Mouse (Mus musculus) heart, embryonic 12.5 days (tissue): ENCODE data around the gene Hoxd4. TPM values are rescaled to one million over a fixed set of nuclear protein-coding genes. Genes with fewer than 3 reads are reported as not detected.
A peak's percentile ranks its signal among the peaks of the same experiment; 100 is the strongest.

ENCODE experiments used
- ATAC-seq: fragments of 200-750 bp; cut with Nextera tagmentation; 2 replicates; pipeline ENCODE4 v1.8.0; 2017; ENCODE audit warnings: moderate TSS enrichment, moderate library complexity; ENCODE audit not compliant: insufficient number of reproducible peaks, low FRiP score
- H3K27ac ChIP-seq: fragments of 300-500 bp; sonication (generic); 2 replicates; pipeline ENCODE4 v1.5.1; 2016; ENCODE audit warnings: mild to moderate bottlenecking, moderate library complexity; ENCODE audit not compliant: poor library complexity, severe bottlenecking
- H3K27me3 ChIP-seq: fragments of 300-500 bp; sonication (generic); replicated peaks from 2 replicates; pipeline ENCODE4 v1.6.1; 2016; ENCODE audit warnings: mild to moderate bottlenecking, moderate library complexity
- H3K36me3 ChIP-seq: fragments of 300-500 bp; sonication (generic); 2 replicates; pipeline ENCODE4 v1.6.1; 2016; ENCODE audit warnings: mild to moderate bottlenecking, moderate library complexity
- H3K4me1 ChIP-seq: fragments of 300-500 bp; sonication (generic); replicated peaks from 2 replicates; pipeline ENCODE4 v1.6.1; 2016; ENCODE audit warnings: mild to moderate bottlenecking
- H3K4me2 ChIP-seq: fragments of 300-500 bp; sonication (generic); 2 replicates; pipeline ENCODE4 v1.6.1; 2016; ENCODE audit warnings: mild to moderate bottlenecking, moderate library complexity
- H3K4me3 ChIP-seq: fragments of 300-500 bp; sonication (generic); 2 replicates; pipeline ENCODE4 v1.5.1; 2016; ENCODE audit warnings: mild to moderate bottlenecking
- H3K9ac ChIP-seq: fragments of 300-500 bp; sonication (generic); 2 replicates; pipeline ENCODE4 v1.6.1; 2016; ENCODE audit warnings: mild to moderate bottlenecking, moderate library complexity
- H3K9me3 ChIP-seq: fragments of 300-500 bp; sonication (generic); replicated peaks from 2 replicates; pipeline ENCODE4 v1.6.1; 2016; ENCODE audit warnings: mild to moderate bottlenecking, moderate library complexity
- WGBS: fragments of 180-500 bp; shearing (Covaris S2); methylation state at CpG from one replicate; pipeline ENCODE4 v1.1.7; 2016; 5-methylcytosine and 5-hydroxymethylcytosine counted together
- polyA plus RNA-seq: library from polyadenylated mRNA; unstranded; fragments of >200 nt; fragmentation: Nextera tagmentation; extraction: Ambion mirVana; gene quantifications from 2 replicates; pipeline ENCODE4 v1.2.1, GENCODE M21; 2016

Gene Hoxd4
- polyA plus RNA-seq, 1 experiment from 2014 or later = 0.19 TPM

GRCm38 (mm10) chr2:74734451-74734850 lies 22.7 kb downstream of the Hoxd4 start:
- ATAC-seq = no peak
- Histone ChIP-seq H3K36me3 (no peaks in the 10 kb centered on the region), H3K4me3 (no peak overlapping the region), H3K27ac (no peak overlapping the region), H3K4me1 (peaks cover 9% of the 10 kb centered on the region), H3K9ac (no peak overlapping the region), H3K9me3 (no peaks in the 10 kb centered on the region), H3K27me3 (peaks cover 90% of the 10 kb centered on the region), H3K4me2 (no peak overlapping the region)
- WGBS = 2% methylated on average over 13 of the region's 13 CpGs

GRCm38 (mm10) chr2:74734996-74735811 lies 23.5 kb downstream of the Hoxd4 start:
- Histone ChIP-seq H3K36me3 (no peaks in the 10 kb centered on the region), H3K9ac (no peak overlapping the region), H3K4me2 (0 out of 2 replicates have a peak overlapping the region, but pooled peaks have one; percentile 50), H3K27ac (no peak overlapping the region), H3K4me3 (no peak overlapping the region), H3K4me1 (peaks cover 9% of the 10 kb centered on the region), H3K9me3 (no peaks in the 10 kb centered on the region), H3K27me3 (peaks cover 92% of the 10 kb centered on the region)
- 1% methylated on average over 27 of the region's 27 CpGs for WGBS
- ATAC-seq = no peak

- H3K4me2 ChIP-seq = peak overlapping the region; percentile 50
- ATAC-seq = no peak
- H3K9me3 ChIP-seq = no peaks in the 10 kb centered on the region
- no peak overlapping the region for H3K27ac ChIP-seq
- peaks cover 9% of the 10 kb centered on the region for H3K4me1 ChIP-seq
- H3K27me3 ChIP-seq = peaks cover 92% of the 10 kb centered on the region
- no peak overlapping the region for H3K9ac ChIP-seq
- no peaks in the 10 kb centered on the region for H3K36me3 ChIP-seq
- under 1% methylated on average over 42 of the region's 42 CpGs for WGBS
- H3K4me3 ChIP-seq = peak overlapping the region; percentile 27
Measured at GRCm38 (mm10) chr2:74735851-74736687, 24.3 kb downstream of the Hoxd4 start.

DNA sequence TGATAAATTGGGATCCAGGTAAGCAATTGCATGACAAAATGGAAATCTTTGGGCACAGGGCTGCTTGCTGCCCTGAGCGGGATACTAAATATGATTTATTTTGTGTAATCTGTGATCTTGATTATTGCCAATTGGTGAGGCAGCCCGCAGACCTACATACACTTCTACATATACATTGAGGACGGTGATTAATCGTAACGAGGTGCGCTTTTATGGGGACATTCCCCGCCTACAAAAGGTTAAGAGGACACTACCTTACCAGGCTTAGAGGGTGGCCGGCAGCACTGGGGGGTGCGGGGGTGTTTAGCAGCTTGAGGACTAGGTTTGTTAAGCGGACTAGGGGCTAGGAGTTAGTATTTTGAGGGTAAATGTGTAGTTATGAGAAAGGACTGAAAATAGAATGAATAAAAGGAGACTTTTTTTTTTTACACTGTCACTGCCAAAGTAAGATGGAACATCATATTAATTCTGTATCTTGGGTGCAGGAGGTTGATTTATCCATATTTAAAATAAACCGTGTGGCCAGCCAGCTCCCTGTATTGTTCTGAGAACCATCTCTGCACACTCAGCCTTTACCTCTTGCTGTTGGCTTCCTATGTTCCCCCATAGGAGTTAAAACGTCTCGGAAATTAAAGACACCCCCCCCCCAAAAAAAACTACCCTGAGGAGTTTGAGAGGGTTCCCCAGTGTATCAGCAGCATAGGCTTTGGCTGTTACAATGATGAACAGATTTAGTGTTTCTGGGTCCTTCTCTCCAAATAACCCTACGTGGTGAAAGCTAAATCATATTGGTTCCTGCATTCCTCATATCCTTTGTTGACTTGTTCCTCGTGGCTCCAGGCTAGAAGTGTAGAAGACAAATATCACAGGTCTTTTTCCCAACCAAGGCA lies 25.2 kb downstream of the Hoxd4 start:
- 3% methylated on average over 15 of the region's 15 CpGs for WGBS
- Histone ChIP-seq H3K9me3 (no peaks in the 10 kb centered on the region), H3K4me2 (peak overlapping the region; percentile 50; the same call in 1 of the 2 replicates), H3K9ac (no peak overlapping the region), H3K4me1 (peaks cover 9% of the 10 kb centered on the region), H3K27me3 (peaks cover 93% of the 10 kb centered on the region), H3K36me3 (no peaks in the 10 kb centered on the region), H3K4me3 (peak overlapping the region; percentile 27; the same call in 1 of the 2 replicates), H3K27ac (no peak overlapping the region)
- ATAC-seq = no peak

DNA sequence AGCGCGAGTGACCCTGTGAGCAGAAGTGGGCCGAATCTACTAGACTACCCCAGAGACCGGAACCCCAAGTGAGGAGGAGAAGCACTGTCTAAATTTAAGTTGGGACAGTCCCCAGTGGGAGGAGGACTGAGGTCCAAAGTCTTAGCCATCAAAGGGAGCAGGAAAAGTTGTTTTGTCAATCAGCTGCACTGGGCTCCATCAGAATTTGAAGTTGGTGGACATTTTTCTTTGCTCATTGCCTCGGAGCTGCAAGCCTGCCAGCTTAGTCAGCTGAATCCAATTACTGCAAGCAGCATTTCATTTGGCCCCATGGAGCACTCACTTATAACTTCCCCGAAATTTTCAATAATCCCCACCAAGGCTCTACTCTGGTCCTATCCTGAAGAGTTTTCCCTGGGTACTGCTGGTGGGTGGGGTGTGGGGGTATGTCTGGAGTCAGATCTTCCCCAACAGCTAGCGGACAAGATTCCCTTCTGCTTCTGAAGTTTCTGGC lies 25.9 kb downstream of the Hoxd4 start:
- H3K4me1 ChIP-seq = peaks cover 9% of the 10 kb centered on the region
- no peak overlapping the region for H3K4me3 ChIP-seq
- ATAC-seq = no peak
- no peak overlapping the region for H3K4me2 ChIP-seq
- H3K9ac ChIP-seq = no peak overlapping the region
- H3K9me3 ChIP-seq = no peaks in the 10 kb centered on the region
- H3K27ac ChIP-seq = no peak overlapping the region
- H3K36me3 ChIP-seq = no peaks in the 10 kb centered on the region
- WGBS = 4% methylated on average over 7 of the region's 7 CpGs
- peaks cover 91% of the 10 kb centered on the region for H3K27me3 ChIP-seq

GRCm38 (mm10) chr2:74738623-74739475 lies 27.1 kb downstream of the Hoxd4 start:
- Histone ChIP-seq H3K4me3 (no peak overlapping the region), H3K4me1 (peaks cover 4% of the 10 kb centered on the region; the same call in 1 of the 2 replicates), H3K9ac (no peak overlapping the region), H3K36me3 (no peaks in the 10 kb centered on the region), H3K27me3 (peaks cover 94% of the 10 kb centered on the region), H3K27ac (no peak overlapping the region), H3K9me3 (no peaks in the 10 kb centered on the region), H3K4me2 (no peak overlapping the region)
- ATAC-seq = no peak
- under 1% methylated on average over 20 of the region's 20 CpGs for WGBS

- no peak for ATAC-seq
- 8% methylated on average over 2 of the region's 2 CpGs for WGBS
- H3K4me1 ChIP-seq = peaks cover 4% of the 10 kb centered on the region; the same call in 1 of the 2 replicates
Measured at GRCm38 (mm10) chr2:74739476-74739800, 27.7 kb downstream of the Hoxd4 start.

GRCm38 (mm10) chr2:74739869-74740268 lies 28.1 kb downstream of the Hoxd4 start:
- H3K27ac ChIP-seq = no peak overlapping the region
- peaks cover 4% of the 10 kb centered on the region; the same call in 1 of the 2 replicates for H3K4me1 ChIP-seq
- 4% methylated on average over 14 of the region's 14 CpGs for WGBS
- H3K9me3 ChIP-seq = no peaks in the 10 kb centered on the region
- ATAC-seq = no peak
- H3K4me3 ChIP-seq = no peak overlapping the region
- H3K27me3 ChIP-seq = peaks cover 95% of the 10 kb centered on the region
- H3K9ac ChIP-seq = no peak overlapping the region
- no peaks in the 10 kb centered on the region for H3K36me3 ChIP-seq
- H3K4me2 ChIP-seq = no peak overlapping the region

More at GRCm38 (mm10) chr2:74739476-74739800, 27.7 kb downstream of the Hoxd4 start:
- Histone ChIP-seq H3K4me2 (no peak overlapping the region), H3K9ac (no peak overlapping the region), H3K36me3 (no peaks in the 10 kb centered on the region), H3K27ac (no peak overlapping the region), H3K27me3 (peaks cover 95% of the 10 kb centered on the region), H3K9me3 (no peaks in the 10 kb centered on the region), H3K4me3 (no peak overlapping the region)

DNA sequence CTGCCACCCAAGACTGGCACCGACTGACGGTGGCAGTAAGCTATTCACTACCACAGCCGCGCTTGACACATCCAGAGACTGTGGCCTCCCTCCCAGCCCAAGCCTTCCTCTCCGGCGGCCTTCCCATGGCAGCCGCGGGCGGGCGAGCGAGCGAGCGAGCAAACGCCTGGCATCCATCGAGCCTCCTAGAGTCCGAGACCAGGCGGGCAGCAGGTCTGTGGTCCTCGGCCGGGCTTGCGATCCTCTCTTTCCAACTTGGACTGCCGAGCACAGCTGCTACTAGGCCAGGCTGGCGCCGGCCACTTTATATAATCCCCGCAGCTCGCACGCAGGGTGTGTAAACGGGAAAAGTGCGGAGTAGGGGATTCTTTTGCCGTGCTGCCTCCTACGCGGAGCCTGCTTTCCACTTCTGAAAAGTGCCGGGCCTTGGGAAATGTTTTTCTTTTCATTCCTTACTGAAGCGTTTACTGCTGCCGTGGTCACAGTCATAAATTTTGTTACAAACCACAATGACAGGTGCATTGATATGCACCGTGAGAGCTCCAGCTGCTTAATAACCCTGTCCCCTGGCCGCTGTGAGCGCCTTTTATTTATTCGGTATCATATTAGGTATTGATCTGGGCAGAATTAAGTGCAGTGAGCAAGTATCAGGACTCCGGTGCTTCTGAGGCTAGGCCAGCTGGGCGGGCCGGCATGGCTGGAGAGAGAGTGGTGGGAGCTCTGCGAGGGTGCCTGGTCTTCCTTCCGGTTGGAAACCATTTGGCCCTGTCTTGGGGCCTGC lies 28.8 kb downstream of the Hoxd4 start:
- ATAC-seq = no peak
- Histone ChIP-seq H3K9ac (no peak overlapping the region), H3K36me3 (no peaks in the 10 kb centered on the region), H3K4me3 (peak overlapping the region; percentile 14; the same call in 1 of the 2 replicates), H3K9me3 (no peaks in the 10 kb centered on the region), H3K27ac (no peak overlapping the region), H3K27me3 (peaks cover 95% of the 10 kb centered on the region), H3K4me1 (peaks cover 4% of the 10 kb centered on the region; the same call in 1 of the 2 replicates), H3K4me2 (no peak overlapping the region)
- 1% methylated on average over 43 of the region's 43 CpGs for WGBS
